Mouse (Mus musculus) thymus, postnatal 25 days (tissue): ENCODE data around the gene Tubgcp6.

Experiments used
- DNase-seq: peaks from one replicate; pipeline ENCODE4 v3.0.0; 2022

Tubgcp6 gene

DNA sequence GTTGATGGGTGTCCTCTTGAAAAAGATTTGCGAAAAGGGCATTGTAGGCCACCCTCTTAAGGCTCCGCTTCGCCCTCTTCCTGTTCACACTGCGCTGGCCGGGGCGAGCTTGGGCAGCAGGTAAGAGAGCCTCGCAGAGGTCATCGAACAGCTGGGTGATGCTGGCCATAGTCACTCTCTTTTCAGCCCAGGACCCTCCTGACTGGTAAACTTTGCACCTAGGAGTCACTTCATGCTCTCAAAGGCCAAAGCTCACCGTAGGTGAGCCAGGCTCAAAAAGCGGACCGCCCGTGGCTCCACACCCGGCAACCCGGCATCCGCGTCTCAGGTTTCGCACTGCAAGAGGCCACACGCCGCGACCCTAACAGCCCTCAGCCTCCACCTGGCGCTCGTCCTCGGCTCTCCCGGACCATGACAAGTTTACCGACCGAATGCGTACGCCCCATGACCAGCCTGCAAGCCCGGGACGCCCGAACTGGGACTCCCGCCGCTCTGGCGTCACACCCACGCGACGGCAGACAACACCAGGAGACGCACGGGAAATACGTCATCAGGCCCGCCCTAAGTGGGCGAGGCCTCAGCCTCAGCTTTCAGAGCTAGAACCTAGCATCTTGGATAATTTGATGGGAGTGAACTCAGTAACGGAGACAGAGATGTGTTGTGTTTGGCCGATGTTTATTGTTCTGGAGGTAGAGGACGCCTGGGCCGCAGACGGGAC lies at the start of gene Tubgcp6:
Tubgcp6 (minus strand) TSS at position 464 of the 718 bp plus-strand sequence.
- peak; percentile 94 for DNase-seq

DNA sequence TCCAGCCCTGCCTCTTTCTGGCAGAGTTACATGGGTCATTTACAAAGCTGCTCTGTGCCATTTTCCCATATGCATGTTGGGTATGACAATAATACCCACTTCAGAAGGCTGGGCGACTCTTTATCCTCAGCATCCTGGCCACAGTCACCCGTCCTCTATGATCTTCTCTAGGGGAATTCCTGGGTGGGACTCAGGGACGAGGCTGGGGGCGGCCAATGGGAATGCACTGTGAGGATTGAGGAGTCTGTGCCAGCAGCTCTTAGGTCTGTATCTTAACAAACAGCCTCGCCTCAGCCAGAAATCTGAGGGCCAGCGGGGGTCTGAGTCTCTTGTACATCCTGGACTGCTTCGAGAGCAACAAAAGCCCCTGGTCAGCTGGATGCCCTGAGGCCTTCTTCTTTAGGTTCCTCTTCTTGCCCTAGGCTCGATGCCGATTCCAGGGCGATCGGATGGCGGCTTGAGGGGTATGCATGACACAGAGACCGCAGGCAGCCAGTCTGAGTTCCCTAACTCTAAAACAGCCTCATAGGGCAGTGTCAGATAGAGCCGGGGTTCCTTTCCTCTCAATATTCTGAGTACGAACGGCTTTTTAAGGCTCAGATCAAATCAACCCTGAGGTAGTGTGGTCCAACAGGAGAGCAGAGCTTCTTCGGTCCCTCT lies 49.5 kb upstream of the Tubgcp6 start:
- no peak for DNase-seq

DNA sequence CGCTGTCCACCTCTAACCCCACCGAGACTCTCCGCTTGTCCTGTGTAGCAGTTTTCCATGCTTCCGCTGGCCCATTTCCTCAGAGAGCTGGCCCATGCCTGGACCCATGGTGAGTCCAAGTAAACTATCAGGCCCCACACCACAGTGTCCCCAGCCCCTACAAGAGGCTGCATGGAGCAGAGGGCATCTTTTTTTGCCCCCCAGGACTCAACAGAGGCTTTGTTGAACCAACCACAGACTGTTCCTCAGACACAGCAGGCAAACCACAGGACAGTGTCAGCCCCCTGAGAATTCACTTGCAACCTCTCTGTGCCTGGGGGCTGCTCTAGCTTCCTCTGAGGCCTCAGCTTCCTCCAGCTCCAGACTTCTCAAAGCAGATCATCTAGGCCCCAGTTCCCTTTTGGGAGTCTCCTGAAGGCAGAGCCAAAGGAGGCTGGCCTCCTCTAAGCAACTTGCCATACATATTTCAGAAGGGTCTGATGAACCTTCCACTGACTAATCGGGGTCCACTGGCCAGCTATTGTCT lies 48.7 kb upstream of the Tubgcp6 start:
- DNase-seq: no peak

DNA sequence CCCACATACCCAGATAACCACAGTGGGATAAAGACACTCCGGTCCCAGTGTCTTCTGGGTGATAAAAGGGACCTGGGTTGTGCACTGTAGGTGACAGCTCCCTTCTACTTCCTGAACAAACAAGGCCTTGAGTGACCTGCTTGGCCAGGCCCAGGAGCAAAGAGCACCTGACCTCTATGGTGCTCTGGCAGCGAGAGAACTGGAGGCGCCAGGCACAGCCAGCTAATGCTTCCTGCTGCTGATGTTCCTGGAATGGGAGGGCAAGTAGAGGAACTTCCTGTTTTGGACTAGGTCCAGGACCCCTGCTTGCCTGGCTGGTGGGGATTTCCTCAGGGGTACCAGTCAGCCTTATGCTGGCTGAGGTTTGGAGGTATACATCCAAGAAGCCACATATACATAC lies 47.2 kb upstream of the Tubgcp6 start:
- no peak for DNase-seq

DNA sequence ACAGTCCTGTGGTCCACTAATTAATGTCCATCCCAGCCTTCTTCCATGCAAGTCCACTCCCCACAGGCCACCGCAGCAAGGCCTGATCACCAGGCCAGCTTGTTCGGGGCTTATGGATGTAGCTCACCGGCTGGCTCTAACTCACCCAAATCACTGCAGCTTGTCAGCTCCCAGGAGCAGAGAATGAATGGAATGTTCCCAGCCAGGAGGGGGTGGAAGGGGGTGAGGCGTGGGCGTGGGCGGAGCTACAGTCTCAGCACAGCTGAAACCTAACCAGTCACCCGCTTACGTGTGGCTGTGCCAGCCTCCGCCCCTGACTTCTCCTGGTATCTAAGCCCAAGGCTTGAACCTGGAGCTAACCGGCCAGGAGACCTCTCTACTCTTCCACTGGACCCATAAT lies 46.5 kb upstream of the Tubgcp6 start:
- no peak for DNase-seq

DNA sequence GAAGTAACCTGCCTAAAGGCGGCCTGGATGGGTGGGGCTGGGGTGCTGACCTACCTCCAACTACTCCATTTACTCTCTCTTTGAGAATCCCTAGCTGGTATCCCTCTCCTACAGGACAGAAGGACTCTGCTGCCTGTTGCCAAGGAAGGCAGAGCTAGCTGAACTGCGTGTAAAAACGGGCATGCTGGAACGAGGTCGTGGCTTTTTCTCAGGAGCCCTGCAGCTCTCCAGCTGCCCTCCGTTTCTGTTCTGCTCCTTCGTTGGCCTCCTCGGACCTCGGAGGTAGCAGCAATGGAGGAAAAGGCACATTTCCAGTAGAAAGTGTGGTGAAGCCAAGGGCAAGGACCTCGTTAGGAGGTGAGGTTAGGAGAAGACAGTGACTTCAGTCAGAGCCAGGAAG lies 46.0 kb upstream of the Tubgcp6 start:
- DNase-seq: no peak

DNA sequence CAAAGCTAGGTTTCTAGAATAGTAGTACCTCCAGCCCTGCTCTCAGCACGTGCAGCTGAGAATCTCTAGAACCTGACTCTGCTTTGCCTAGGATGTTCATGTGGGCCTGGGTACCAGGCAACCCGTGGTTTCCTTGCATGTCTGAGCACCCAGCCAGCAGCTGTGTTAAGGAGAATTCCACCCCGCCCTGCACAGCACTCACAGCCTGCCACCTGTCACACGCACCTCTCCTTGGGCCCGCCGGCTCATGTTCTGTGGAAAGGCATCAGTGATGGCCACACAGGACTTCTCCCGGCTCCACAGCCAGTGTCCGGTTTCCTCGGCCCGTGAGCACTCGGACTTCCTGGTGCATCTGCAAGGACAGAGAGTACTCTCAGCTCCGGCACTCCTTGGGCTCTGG lies 42.6 kb upstream of the Tubgcp6 start:
- no peak for DNase-seq

DNA sequence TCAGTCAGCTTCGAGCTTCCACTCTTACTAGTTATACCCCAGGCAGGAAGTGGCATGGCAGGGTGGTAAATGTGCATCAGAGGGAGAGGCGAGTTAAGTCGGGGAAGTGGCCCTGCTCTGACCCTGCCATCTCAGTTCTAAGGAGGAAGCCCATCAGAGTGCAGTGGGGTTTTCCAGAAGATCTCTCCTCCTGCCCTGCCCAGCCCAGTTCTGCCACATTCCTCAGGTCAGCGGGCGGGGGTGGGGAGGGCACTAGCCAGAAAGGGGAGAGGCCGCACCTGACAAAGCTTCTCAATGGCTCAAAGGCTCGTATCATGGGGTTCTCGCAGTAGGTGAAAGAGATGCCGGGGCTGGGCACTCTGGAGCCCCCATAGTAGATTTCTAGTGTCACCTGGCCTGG lies 38.5 kb upstream of the Tubgcp6 start:
- no peak for DNase-seq

DNA sequence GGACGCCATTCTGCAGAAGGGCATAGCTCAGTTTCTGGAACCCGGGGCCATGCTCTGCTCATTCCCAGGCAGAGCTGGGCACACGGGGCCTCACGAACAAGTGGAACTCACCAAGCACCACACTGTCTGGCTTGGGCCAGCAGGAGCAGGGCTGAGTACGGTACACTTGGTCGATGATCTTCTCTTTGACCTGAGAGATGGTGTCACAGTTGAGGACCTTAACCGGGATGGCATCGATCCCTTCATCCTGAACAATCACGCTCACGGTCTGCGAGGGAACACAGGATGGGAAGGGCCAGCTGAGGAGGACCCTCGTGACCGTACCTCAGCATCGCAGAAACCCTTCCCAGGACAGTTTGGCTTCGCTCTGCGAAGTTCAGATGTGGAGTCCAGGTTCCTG lies 35.6 kb upstream of the Tubgcp6 start:
- no peak for DNase-seq

DNA sequence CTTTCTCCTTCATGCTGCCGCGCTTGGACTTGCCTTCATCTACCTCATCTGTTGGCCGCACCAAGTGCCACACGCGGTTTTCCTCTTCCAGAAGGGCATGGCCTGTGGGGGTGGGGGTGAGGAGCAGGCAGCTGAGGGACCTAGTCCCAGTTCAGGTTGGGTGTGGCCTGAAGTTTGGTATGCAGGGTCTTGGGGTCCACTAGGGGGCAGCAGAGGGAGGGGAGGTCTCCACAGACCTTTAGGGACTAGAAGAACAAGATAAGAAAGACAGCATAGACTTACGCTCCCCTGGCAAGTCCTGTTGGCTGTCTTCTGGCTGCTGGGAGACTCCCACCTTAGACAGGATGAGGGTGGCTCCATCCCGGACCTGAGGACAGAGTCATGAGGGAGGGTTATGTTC lies 35.0 kb upstream of the Tubgcp6 start:
- DNase-seq: peak; percentile 76

DNA sequence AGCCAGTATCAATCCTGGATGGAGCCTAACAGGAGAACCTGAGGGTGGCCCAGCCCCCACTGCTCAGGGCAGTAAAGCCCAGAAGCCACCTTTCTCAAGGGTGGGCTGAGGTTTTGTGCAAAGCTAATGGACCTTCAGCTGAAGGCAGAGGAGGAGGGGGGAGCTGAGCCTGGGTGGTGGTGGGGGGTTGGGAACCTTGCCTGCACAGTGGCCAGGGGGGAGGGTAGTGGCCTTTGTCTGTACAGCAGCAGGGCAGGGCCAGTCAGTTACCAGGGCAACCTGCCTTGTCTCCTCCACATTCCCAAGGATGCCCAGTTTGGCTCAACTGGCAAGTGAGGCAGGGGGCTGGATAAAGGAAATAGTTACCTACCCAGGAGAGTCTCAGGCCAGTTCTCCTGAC lies 29.4 kb upstream of the Tubgcp6 start:
- no peak for DNase-seq

DNA sequence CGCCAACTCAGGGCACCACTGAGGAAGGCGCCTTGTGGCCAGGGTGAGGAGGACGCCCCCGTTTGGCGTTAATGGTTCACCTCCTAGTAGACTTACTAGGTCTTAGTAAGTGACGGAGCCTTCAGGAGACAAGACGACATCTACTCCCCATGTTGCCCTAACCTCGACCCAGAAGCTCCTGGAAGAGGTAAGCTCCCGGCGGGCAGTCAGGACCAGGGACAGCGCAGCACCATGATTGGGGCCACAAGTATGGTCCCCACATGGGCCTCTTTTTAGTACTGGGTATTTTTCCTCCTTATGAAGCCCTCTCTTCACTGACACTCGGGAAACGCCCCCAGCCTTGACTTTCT lies 27.1 kb upstream of the Tubgcp6 start:
- DNase-seq: peak; percentile 42

DNA sequence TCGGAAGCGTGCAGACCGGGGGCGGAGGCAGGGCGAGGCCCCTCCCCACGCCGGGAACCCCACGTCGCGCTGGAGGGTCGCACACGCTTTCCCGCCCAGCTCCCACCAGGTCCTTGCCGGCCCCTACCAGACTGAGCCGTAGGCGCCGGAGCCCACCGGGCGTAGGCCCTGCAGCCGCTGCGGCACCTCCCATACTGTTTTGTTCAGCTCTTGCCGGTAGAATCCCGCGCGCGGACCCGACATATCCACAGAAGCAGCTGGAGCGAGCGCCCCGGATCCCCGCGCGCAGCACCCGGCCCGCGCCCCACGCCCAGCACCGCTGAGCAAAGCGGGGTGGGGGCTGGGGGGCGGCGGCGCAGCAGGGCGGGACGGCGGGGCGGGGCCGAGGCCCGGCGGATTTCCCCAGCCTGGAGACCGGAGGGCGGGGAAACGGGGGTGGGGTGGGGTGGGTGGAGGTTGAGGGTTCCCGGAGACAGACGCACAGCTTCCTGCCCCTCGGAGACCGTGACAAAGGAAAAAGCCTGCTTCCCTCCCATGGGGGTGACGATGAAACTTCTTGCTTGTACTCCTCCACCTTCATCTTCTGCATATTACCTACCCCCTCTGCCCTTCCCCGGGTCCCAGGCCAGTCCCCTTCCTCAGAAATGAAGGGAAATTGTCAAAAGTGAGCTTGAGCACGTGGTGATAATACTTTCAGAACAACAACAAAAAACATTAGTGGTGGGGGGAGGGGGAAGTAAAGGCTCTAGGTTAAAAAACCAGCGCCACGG lies 26.5 kb upstream of the Tubgcp6 start, which contains the start of gene Mapk11:
Mapk11 (minus strand) TSS at position 358 of the 770 bp plus-strand sequence.
- DNase-seq: peak; percentile 71

DNA sequence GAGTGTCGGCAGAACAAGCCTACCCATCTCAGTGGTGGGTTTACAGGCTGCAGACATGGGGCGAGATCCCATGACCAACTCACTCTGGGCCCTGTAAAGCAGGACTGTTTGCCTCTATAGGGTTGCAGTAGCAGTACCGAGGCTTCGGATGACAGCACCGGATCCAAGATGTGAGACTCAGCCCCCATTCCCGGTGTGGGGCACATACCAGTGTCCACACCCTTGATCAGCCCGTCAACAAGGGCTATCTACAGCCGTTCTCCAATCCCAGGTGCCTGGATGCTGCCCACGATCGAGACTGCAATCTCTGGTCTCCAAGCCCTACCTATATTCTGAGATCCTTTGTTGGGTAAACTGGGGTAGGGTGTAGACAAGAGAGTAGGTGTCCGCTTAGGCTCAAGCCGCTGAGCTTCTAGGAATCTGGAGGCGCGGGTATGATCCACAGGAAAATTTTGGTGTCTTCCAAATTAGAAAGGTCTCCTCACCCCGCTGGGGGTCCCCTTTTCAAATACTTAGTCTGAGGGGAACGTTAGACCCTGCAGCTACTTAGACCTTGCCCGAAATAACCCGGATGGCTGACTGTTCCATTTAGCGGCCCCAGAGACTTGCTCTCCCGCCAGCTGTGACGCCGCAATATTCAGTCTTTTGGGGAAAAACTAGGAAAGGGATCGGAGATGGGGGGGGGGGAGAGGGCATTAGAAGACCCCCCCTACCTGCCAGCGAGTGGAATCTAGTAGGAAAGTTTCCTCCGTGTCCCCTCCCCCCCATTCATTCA lies 25.8 kb upstream of the Tubgcp6 start:
- peak; percentile 12 for DNase-seq

DNA sequence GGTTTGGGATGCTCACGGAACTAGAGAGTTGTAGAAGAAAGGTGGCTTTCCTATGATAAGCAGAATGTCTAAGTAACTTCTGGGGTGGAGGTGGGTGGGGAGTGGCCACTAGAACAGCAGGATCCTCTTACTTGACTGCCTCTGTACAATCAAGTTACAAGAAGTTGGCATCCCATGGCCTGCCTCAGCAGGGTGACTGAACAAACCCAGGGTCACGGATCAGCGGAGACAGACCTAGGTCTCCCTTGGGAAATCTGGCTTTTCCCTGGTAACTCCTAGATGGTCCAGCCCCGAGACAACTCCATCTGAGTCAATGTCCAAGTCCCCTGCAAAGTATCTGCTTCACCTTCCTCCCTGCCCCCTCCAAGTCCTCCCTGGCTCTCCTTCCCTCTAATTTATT lies 25.0 kb upstream of the Tubgcp6 start:
- DNase-seq: no peak

DNA sequence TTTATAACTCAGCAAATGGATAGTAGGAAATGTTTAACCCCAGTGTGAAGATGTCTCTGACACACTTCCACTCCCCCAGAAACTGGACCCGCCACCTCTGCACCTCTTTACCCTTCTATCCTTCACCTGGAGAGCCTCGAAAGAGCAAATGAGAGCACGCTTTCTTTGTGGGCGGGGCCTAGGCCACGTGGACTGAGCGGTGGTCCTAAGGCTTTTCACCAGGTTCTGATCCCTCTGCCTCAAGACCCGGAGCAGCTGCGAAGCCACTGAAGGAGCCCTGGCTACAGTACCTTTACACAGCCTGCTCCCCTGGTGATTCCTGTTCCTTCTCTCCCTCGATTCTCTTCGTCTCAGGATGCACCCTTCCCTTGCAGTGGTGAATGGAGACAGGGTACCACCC lies 24.5 kb upstream of the Tubgcp6 start:
- DNase-seq: peak; percentile 16

DNA sequence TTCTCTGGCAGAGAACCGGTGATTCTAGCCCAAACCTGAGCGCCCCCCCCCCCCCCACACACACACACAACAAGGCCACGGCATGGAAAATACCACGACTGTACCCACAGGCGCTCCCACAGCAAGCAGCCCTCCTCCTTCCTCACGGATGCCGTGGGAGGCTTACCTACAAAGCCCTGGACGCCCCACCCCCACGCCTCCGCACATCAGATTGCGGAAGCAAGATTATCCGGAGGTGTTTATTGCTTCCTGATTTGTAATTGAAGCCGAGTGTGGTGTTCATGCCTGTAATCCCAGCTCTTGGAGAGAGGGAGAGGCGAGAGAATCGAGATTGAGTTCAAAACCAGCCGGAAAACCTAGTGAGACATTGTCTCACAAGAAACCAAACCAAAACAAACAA lies 24.1 kb upstream of the Tubgcp6 start:
- peak; percentile 77 for DNase-seq

DNA sequence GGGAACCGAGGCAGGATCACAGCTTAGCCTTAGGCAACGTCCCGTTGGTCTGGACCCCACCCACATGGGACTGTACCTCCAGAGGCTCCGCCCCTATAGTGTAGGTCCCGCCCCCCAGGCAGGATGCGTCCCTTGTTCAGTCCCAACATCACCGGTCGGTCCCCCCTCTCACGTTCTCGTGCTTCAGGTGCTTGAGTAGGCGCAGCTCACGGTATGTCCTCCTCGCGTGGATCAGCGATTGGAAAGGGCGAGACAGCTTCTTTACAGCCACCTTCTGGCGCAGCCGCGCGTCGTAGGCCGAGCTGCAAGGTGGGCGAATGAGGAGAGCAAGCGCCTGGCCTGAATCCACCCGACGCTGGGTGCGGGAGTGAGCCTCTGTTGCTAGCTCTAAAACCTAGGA lies 23.6 kb upstream of the Tubgcp6 start:
- peak; percentile 72 for DNase-seq

DNA sequence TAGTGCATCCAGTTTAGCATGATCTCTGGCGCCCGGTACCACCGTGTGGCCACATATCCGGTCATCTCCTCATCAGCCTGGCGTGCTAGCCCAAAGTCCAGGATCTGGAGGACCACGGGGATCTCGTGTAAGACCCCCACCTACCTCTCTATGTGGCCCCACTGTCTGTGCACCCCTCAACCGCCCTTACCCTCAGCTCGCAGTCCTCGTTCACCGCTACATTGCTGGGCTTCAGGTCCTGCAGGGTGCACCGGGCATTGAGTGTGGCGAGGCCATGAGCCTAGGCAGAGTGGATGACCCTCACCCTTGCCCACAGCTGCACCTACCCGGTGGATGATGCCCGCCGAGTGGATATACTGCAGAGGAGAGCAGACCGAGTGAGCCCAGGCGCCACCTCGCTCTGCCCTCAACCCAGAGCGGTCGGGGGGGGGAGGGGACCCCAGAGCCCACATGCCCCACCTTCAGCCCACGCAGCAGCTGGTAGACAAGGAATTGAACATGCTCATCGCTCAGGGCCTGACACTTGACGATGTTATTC lies 23.0 kb upstream of the Tubgcp6 start:
- DNase-seq: no peak

DNA sequence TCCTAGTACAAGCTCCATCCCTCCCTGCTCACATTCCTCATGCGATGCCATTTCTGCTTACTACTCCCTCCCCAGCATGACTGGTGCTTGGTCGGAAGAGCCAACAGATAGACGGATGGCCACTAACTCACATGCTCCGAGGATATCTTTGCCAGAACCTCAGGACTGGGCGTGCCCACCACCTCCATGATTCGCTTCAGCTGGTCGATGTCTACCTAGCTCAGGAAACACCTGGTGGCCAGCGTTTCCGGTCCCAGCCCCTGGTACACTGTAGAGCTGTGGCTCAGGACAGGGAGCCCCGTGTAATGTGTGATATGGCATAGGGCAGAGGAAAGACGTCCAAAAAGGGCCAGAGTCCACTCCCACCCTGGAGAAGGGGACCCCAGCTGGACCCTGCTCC lies 22.1 kb upstream of the Tubgcp6 start:
- DNase-seq: no peak

DNA sequence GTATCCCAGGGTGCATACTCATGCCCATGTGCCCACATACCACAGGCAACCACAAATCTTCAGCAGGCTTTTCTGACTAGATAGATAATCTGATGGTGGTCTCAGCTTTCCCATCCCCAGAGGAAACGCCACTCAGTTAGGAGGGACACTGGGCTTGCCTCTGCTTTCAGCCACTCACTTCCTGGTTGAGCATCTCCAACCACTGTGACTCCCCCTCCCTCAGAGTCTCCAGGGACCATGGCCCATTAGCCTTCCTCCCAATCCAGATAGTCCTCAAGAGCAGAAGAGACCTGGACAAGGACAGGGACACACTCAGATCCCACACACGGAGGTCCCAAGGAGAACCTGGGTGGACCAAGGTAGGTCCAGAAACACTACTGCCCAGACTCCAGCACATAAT lies 20.2 kb upstream of the Tubgcp6 start:
- no peak for DNase-seq

DNA sequence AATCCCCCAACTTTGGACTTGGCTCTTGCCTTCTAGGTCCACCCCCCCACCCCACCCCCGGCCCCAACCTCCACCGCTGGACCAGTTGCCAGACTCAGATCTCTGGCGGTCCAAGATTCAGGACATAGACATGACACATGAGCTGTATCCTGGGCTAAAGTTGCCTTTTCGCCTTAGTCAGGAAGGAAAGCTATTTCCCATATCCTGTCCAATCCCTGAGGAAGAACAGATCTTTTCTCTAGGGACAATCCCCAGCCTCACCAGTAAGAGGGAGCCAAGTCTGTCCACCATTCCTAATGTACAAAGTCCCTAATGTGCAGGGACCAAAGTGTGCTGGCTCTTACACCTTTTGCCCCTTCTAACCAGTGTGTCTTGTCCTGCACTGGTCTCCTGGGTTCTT lies 19.0 kb upstream of the Tubgcp6 start:
- no peak for DNase-seq

DNA sequence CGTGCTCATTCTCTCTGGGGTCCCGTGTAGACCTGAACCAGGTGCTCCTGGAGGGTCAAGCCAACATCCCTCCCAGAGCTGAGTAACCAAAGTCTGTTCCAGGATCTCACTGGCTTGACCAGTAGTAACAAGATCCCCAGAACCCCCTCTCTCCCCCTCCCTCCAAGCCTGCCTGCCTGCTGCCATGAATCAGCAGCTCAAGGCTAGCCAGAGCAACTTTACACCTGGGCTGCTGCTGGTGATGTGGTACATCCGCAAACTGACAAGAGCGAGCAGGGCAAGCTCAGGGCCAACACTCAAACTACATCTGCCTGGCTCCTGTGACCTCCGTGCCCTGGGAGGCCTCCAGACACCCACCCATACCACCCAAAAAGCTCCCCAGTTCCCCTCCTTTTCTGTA lies 18.5 kb upstream of the Tubgcp6 start:
- no peak for DNase-seq
